Mouse (Mus musculus) lung, embryonic 15.5 days (tissue): ENCODE measurements around the gene Prrx2. TPM values are rescaled to one million over a fixed set of nuclear protein-coding genes. Genes with fewer than 3 reads are reported as not detected.

Experiments used
- ATAC-seq: fragments of 200-750 bp; cut with Nextera tagmentation; 2 replicates; pipeline ENCODE4 v1.8.0; 2017; ENCODE audit warnings: moderate number of reproducible peaks, borderline replicate concordance; ENCODE audit not compliant: low FRiP score, low TSS enrichment; ENCODE audit errors: extremely low read depth
- H3K27ac ChIP-seq: fragments of 300-500 bp; sonication (generic); 2 replicates; pipeline ENCODE4 v1.5.1; 2015; ENCODE audit warnings: moderate library complexity, mild to moderate bottlenecking, inconsistent platforms
- H3K27me3 ChIP-seq: fragments of 300-500 bp; sonication (generic); 2 replicates; pipeline ENCODE4 v1.6.1; 2015; ENCODE audit warnings: inconsistent platforms
- H3K36me3 ChIP-seq: fragments of 300-500 bp; sonication (generic); 2 replicates; pipeline ENCODE4 v1.6.1; 2015; ENCODE audit warnings: inconsistent platforms
- H3K4me1 ChIP-seq: fragments of 300-500 bp; sonication (generic); 2 replicates; pipeline ENCODE4 v1.6.1; 2015; ENCODE audit warnings: inconsistent platforms
- H3K4me2 ChIP-seq: fragments of 300-500 bp; sonication (generic); 2 replicates; pipeline ENCODE4 v1.6.1; 2015; ENCODE audit warnings: inconsistent platforms, mild to moderate bottlenecking, moderate library complexity
- H3K4me3 ChIP-seq: fragments of 300-500 bp; sonication (generic); 2 replicates; pipeline ENCODE4 v1.5.1; 2015; ENCODE audit warnings: mild to moderate bottlenecking, inconsistent platforms
- H3K9ac ChIP-seq: fragments of 300-500 bp; sonication (generic); 2 replicates; pipeline ENCODE4 v1.6.1; 2015; ENCODE audit warnings: inconsistent platforms
- H3K9me3 ChIP-seq: fragments of 300-500 bp; sonication (generic); 2 replicates; pipeline ENCODE4 v1.6.1; 2016; ENCODE audit warnings: inconsistent platforms
- WGBS: fragments of 180-500 bp; shearing (Covaris S2); methylation state at CpG from one replicate; pipeline ENCODE4 v1.1.7; 2015; 5-methylcytosine and 5-hydroxymethylcytosine counted together
- polyA plus RNA-seq: library from polyadenylated mRNA; unstranded; fragments of >200 nt; fragmentation: Nextera tagmentation; extraction: Ambion mirVana; gene quantifications from 2 replicates; pipeline ENCODE4 v1.2.1, GENCODE M21; 2015

Gene Prrx2
- polyA plus RNA-seq, 1 experiment from 2014 or later, result 12.5 TPM

- no peak overlapping the region for H3K4me2 ChIP-seq
- no peak overlapping the region for H3K27ac ChIP-seq
- no peak overlapping the region for H3K9ac ChIP-seq
- peaks cover 13% of the 10 kb centered on the region; the same call in 1 of the 2 replicates for H3K27me3 ChIP-seq
- ATAC-seq, result no peak
- H3K9me3 ChIP-seq, result no peaks in the 10 kb centered on the region
- peaks cover 46% of the 10 kb centered on the region for H3K4me1 ChIP-seq
- no peaks in the 10 kb centered on the region for H3K36me3 ChIP-seq
- WGBS, result 89% methylated on average over 2 of the region's 2 CpGs
- no peak overlapping the region for H3K4me3 ChIP-seq
Measured at GRCm38 (mm10) chr2:30805983-30806382, 28.8 kb upstream of the Prrx2 start.

- H3K36me3 ChIP-seq, result no peaks in the 10 kb centered on the region
- peak overlapping the region; percentile 87 for H3K4me2 ChIP-seq
- peak overlapping the region; percentile 50 for H3K9ac ChIP-seq
- 8% methylated on average over 28 of the region's 28 CpGs for WGBS
- H3K9me3 ChIP-seq, result no peaks in the 10 kb centered on the region
- peaks cover 5% of the 10 kb centered on the region; the same call in 1 of the 2 replicates for H3K27me3 ChIP-seq
- peak overlapping the region; percentile 68 for H3K4me3 ChIP-seq
- peaks cover 35% of the 10 kb centered on the region for H3K4me1 ChIP-seq
- peak; percentile 35; the same call in 1 of the 2 replicates for ATAC-seq
- H3K27ac ChIP-seq, result peak overlapping the region; percentile 70
Measured at GRCm38 (mm10) chr2:30807147-30807647, 27.6 kb upstream of the Prrx2 start.

- WGBS, result under 1% methylated on average over 38 of the region's 44 CpGs
- Histone ChIP-seq H3K27me3 (no peaks in the 10 kb centered on the region), H3K9me3 (no peaks in the 10 kb centered on the region), H3K4me2 (peak within 1 kb of the TSS; percentile 87), H3K36me3 (peaks cover 2% of the 10 kb centered on the region; the same call in 1 of the 2 replicates), H3K27ac (peak within 1 kb of the TSS; percentile 70), H3K4me1 (peaks cover 35% of the 10 kb centered on the region), H3K9ac (peak within 1 kb of the TSS; percentile 70), H3K4me3 (peak within 1 kb of the TSS; percentile 68)
- ATAC-seq, result peak; percentile 99
Measured at GRCm38 (mm10) chr2:30807648-30808295, 27.0 kb upstream of the Prrx2 start, which contains the start of gene Ntmt1. Gene Ntmt1 (plus strand): TSS chr2:30807826.

- no peaks in the 10 kb centered on the region for H3K9me3 ChIP-seq
- WGBS, result under 1% methylated on average over 10 of the region's 10 CpGs
- peak overlapping the region; percentile 68 for H3K4me3 ChIP-seq
- no peak for ATAC-seq
- H3K9ac ChIP-seq, result peak overlapping the region; percentile 70
- H3K4me2 ChIP-seq, result peak overlapping the region; percentile 87
- peak overlapping the region; percentile 64 for H3K27ac ChIP-seq
- H3K36me3 ChIP-seq, result peaks cover 8% of the 10 kb centered on the region
- H3K27me3 ChIP-seq, result no peaks in the 10 kb centered on the region
- peaks cover 35% of the 10 kb centered on the region for H3K4me1 ChIP-seq
Measured at GRCm38 (mm10) chr2:30808296-30808655, 26.5 kb upstream of the Prrx2 start.

- ATAC-seq, result no peak
- 0 out of 2 replicates have a peak overlapping the region, but pooled peaks have one; percentile 1 for H3K27ac ChIP-seq
Measured at GRCm38 (mm10) chr2:30809503-30809902, 25.3 kb upstream of the Prrx2 start.

GRCm38 (mm10) chr2:30810573-30810972, 24.2 kb upstream of the Prrx2 start:
- Histone ChIP-seq H3K27ac (no peak overlapping the region), H3K36me3 (peaks cover 26% of the 10 kb centered on the region), H3K4me1 (peaks cover 35% of the 10 kb centered on the region), H3K4me2 (no peak overlapping the region), H3K27me3 (no peaks in the 10 kb centered on the region), H3K9me3 (no peaks in the 10 kb centered on the region), H3K4me3 (no peak overlapping the region), H3K9ac (no peak overlapping the region)
- no peak for ATAC-seq
- 84% methylated on average over 7 of the region's 7 CpGs for WGBS

More at GRCm38 (mm10) chr2:30809503-30809902, 25.3 kb upstream of the Prrx2 start:
- Histone ChIP-seq H3K4me2 (peak overlapping the region; percentile 5; the same call in 1 of the 2 replicates), H3K36me3 (peaks cover 16% of the 10 kb centered on the region), H3K9me3 (no peaks in the 10 kb centered on the region), H3K4me3 (no peak overlapping the region), H3K4me1 (peaks cover 35% of the 10 kb centered on the region), H3K27me3 (no peaks in the 10 kb centered on the region), H3K9ac (no peak overlapping the region)
- whole genome bisulfite sequencing, result 37% methylated on average over 5 of the region's 5 CpGs

GRCm38 (mm10) chr2:30816383-30816782, 18.4 kb upstream of the Prrx2 start:
- WGBS, result 85% methylated on average over 1 of the region's 1 CpGs
- Histone ChIP-seq H3K9ac (no peak overlapping the region), H3K27me3 (no peaks in the 10 kb centered on the region), H3K4me1 (0 out of 2 replicates have a peak, but pooled peaks cover 6% of the 10 kb centered on the region), H3K9me3 (no peaks in the 10 kb centered on the region), H3K4me2 (no peak overlapping the region), H3K27ac (no peak overlapping the region), H3K36me3 (peaks cover 59% of the 10 kb centered on the region), H3K4me3 (no peak overlapping the region)
- ATAC-seq, result no peak

- WGBS, result 92% methylated on average over 5 of the region's 5 CpGs
- Histone ChIP-seq H3K36me3 (peaks cover 72% of the 10 kb centered on the region), H3K27ac (no peak overlapping the region)
Measured at GRCm38 (mm10) chr2:30819873-30820272, 14.9 kb upstream of the Prrx2 start.

GRCm38 (mm10) chr2:30821073-30821472, 13.7 kb upstream of the Prrx2 start:
- Histone ChIP-seq H3K4me3 (no peak overlapping the region), H3K9me3 (no peaks in the 10 kb centered on the region), H3K27ac (no peak overlapping the region), H3K4me2 (no peak overlapping the region), H3K36me3 (peaks cover 72% of the 10 kb centered on the region), H3K27me3 (no peaks in the 10 kb centered on the region), H3K4me1 (peaks cover 28% of the 10 kb centered on the region), H3K9ac (no peak overlapping the region)
- ATAC-seq, result no peak
- 94% methylated on average over 3 of the region's 3 CpGs for WGBS

More at GRCm38 (mm10) chr2:30819873-30820272, 14.9 kb upstream of the Prrx2 start:
- no peaks in the 10 kb centered on the region for H3K9me3 ChIP-seq
- peaks cover 28% of the 10 kb centered on the region for H3K4me1 ChIP-seq
- ATAC-seq, result no peak
- H3K4me2 ChIP-seq, result no peak overlapping the region
- no peaks in the 10 kb centered on the region for H3K27me3 ChIP-seq
- no peak overlapping the region for H3K9ac ChIP-seq
- H3K4me3 ChIP-seq, result no peak overlapping the region

GRCm38 (mm10) chr2:30822460-30822859, 12.3 kb upstream of the Prrx2 start:
- Histone ChIP-seq H3K9ac (no peak overlapping the region), H3K9me3 (no peaks in the 10 kb centered on the region), H3K36me3 (peaks cover 73% of the 10 kb centered on the region), H3K4me1 (peaks cover 38% of the 10 kb centered on the region), H3K4me3 (no peak overlapping the region), H3K27me3 (no peaks in the 10 kb centered on the region), H3K27ac (peak overlapping the region; percentile 75), H3K4me2 (no peak overlapping the region)
- ATAC-seq, result no peak
- WGBS, result 84% methylated on average over 8 of the region's 8 CpGs

- Histone ChIP-seq H3K27ac (peak overlapping the region; percentile 75), H3K9me3 (no peaks in the 10 kb centered on the region), H3K4me3 (no peak overlapping the region), H3K36me3 (peaks cover 73% of the 10 kb centered on the region), H3K9ac (no peak overlapping the region), H3K27me3 (no peaks in the 10 kb centered on the region), H3K4me1 (peaks cover 43% of the 10 kb centered on the region), H3K4me2 (no peak overlapping the region)
- ATAC-seq, result peak; percentile 88
- WGBS, result 60% methylated on average over 13 of the region's 13 CpGs
Measured at GRCm38 (mm10) chr2:30823385-30824153, 11.2 kb upstream of the Prrx2 start.
